Mouse (Mus musculus): ENCODE data around the gene Mei4.

- no peak for TF ChIP-seq CTCF (IDR thresholded peaks at IDR 0.05; ENCODE audit: borderline replicate concordance, extremely low read depth, insufficient read depth, insufficient read length)
- TF ChIP-seq POLR2A (IDR thresholded peaks at IDR 0.05; ENCODE audit: borderline replicate concordance, extremely low read depth, insufficient read depth, insufficient read length, poor library complexity, severe bottlenecking) = no peak
Observed at GRCm38 (mm10) chr9:81966765-81967164, 103.3 kb downstream of the Mei4 start.
